Mouse (Mus musculus): ENCODE data around the gene Galk1. TPM values are rescaled to one million over a fixed set of nuclear protein-coding genes. Genes with fewer than 3 reads are reported as not detected.

Gene Galk1
- polyA plus RNA-seq (2014; fragmentation: Nextera tagmentation; extraction: Ambion mirVana), result 53.9 and 59.5 TPM in 2 replicates

DNA sequence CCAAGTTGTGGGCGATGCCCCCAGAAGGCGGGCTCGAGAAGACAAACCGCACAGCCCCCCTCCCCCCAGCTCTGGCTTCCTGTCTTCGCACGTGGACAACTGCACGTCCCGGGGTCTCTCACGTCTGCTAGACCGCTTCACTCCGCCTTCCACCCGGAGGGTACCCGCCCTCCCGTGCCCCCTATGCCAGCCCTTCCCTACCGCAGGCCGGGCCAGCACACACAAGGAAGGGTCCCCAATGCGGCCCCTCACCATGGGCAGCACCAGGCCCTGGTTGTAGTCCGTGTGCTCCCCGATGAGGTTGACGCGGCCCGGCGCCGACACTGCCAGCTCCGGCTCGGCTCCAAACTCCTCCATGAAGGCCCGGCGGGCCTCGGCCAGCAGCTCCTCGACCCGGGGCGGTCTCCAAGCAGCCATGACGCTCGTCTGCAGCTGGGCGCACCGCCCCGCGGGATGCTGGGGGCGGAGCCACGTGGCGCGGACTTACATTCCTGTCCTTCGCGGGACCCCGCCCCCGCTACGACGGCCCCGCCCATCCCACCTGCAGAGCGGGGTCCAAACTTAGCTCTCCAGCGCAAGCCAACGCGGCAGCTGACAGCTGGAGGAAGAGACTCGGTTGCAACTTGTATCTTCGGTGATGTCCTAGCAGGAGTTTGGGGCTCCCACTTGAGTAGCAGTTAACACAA, at the start of gene Galk1:
Galk1 (minus strand) TSS at position 458 of the 686 bp plus-strand sequence.
- Histone ChIP-seq H3K9me3 (replicated peaks; ENCODE audit: control insufficient read depth, low read length) (no peaks in the 10 kb centered on the region), H3K27me3 (replicated peaks; ENCODE audit: control insufficient read depth, insufficient read depth, low read length) (no peaks in the 10 kb centered on the region), H3K36me3 (ENCODE audit: control insufficient read depth, insufficient read depth, low read length) (peaks cover 12% of the 10 kb centered on the region), H3K9ac (ENCODE audit: low read length) (peak within 1 kb of the TSS; percentile 79), H3K27ac (ENCODE audit: low read depth, low read length) (peak within 1 kb of the TSS; percentile 78), H3K4me2 (ENCODE audit: low read length) (peak within 1 kb of the TSS; percentile 79), H3K4me3 (ENCODE audit: low read depth, low read length) (peak within 1 kb of the TSS; percentile 54), H3K4me1 (ENCODE audit: control insufficient read depth, insufficient read depth, low read length) (no peaks in the 10 kb centered on the region; the same call in 1 of the 2 replicates)
- peak; percentile 86 for DNase-seq (ENCODE audit: low spot score)
- WGBS, result under 1% methylated on average over 54 of the region's 55 CpGs
- ATAC-seq, result peak; percentile 87

DNA sequence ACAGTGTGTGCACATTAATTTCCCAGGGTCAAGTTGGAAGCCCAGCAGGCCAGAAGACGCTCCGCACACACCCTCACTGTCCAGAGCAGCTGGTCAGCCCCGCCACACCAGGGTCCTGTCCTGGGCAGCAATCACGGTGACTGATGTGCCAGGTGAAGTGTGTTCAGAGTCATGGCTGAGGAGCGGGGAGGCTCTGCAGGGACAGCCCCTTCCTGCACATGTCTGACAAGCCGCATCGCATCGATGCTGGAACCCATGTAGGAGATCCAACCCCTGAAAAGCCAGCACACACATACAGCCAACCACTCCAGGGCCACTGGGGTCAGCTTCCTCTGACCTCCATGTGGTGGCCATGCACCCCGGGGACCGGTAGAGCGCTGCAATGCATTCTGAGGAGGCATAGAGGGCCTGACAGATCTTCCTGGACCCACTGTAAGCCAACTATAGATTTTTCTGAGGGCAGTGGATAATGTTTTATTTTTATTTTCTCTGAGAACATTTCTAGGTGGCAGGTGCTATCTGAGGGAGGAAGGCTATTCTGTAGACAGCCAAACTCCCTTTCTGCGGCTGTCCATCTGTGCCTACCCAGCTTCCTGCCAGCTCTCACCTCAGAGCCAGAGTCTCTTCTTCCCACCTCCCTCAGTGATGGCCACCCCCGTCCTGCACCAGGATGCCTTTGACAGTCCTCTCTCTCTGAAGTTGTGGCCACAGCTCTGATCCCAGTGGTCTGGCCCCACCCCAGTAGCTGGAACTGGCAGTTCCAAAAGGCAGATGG, 49.3 kb upstream of the Galk1 start:
- H3K4me3 ChIP-seq (ENCODE audit: low read depth, low read length), result no peak overlapping the region
- ATAC-seq (no peak), DNase-seq (ENCODE audit: low spot score) (no peak)
- H3K27me3 ChIP-seq (replicated peaks; ENCODE audit: control insufficient read depth, insufficient read depth, low read length), result no peaks in the 10 kb centered on the region
- H3K9me3 ChIP-seq (replicated peaks; ENCODE audit: control insufficient read depth, low read length), result no peaks in the 10 kb centered on the region
- no peaks in the 10 kb centered on the region for H3K4me1 ChIP-seq (ENCODE audit: control insufficient read depth, insufficient read depth, low read length)
- peaks cover 54% of the 10 kb centered on the region for H3K36me3 ChIP-seq (ENCODE audit: control insufficient read depth, insufficient read depth, low read length)
- H3K27ac ChIP-seq (ENCODE audit: low read depth, low read length), result no peak overlapping the region
- H3K9ac ChIP-seq (ENCODE audit: low read length), result peak overlapping the region; percentile 29; the same call in 1 of the 2 replicates
- no peak overlapping the region for H3K4me2 ChIP-seq (ENCODE audit: low read length)
- 89% methylated on average over 13 of the region's 13 CpGs for WGBS

DNA sequence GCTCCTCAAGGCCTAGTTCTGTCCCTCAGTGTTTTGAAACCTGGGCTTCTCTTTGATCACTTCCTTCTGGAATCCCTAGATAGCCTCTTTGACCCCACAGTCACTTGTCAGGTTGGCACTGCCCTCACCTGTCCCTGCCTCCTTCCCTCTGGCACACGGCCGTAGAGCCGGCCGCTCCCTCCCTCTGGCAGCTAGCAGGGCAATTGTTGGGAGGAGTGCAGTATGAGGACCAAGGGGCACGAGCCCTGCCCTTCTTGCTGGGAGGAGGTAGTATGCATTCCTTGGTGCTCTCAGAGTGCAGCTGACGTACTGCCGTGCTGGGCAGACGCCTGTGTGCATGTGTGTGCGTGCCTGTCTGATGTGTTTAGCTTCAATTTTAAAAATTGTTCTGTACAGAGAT, 48.1 kb upstream of the Galk1 start:
- H3K36me3 ChIP-seq (ENCODE audit: control insufficient read depth, insufficient read depth, low read length), result peaks cover 66% of the 10 kb centered on the region
- H3K9ac ChIP-seq (ENCODE audit: low read length), result no peak overlapping the region
- DNase-seq (ENCODE audit: low spot score) (no peak), ATAC-seq (no peak)
- H3K4me1 ChIP-seq (ENCODE audit: control insufficient read depth, insufficient read depth, low read length), result no peaks in the 10 kb centered on the region
- H3K27ac ChIP-seq (ENCODE audit: low read depth, low read length), result no peak overlapping the region
- H3K9me3 ChIP-seq (replicated peaks; ENCODE audit: control insufficient read depth, low read length), result no peaks in the 10 kb centered on the region
- H3K4me3 ChIP-seq (ENCODE audit: low read depth, low read length), result no peak overlapping the region
- H3K4me2 ChIP-seq (ENCODE audit: low read length), result no peak overlapping the region
- 91% methylated on average over 9 of the region's 9 CpGs for WGBS
- no peaks in the 10 kb centered on the region for H3K27me3 ChIP-seq (replicated peaks; ENCODE audit: control insufficient read depth, insufficient read depth, low read length)

DNA sequence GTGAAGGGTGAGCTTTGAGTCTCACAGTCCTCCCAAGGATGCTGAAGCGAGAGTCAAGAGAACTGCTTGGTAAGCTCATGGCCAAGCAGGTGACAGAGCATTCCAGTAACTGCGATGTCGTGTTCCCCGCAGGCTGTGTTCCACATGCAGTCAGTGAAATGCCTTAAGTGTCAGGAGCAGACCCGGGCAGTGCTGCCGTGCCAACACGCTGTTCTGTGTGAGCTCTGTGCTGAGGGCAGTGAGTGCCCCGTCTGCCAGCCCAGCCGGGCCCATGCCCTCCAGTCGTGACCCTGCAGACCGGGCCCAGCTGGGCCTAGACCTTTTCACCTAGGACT, 47.1 kb upstream of the Galk1 start:
- no peak for ATAC-seq

DNA sequence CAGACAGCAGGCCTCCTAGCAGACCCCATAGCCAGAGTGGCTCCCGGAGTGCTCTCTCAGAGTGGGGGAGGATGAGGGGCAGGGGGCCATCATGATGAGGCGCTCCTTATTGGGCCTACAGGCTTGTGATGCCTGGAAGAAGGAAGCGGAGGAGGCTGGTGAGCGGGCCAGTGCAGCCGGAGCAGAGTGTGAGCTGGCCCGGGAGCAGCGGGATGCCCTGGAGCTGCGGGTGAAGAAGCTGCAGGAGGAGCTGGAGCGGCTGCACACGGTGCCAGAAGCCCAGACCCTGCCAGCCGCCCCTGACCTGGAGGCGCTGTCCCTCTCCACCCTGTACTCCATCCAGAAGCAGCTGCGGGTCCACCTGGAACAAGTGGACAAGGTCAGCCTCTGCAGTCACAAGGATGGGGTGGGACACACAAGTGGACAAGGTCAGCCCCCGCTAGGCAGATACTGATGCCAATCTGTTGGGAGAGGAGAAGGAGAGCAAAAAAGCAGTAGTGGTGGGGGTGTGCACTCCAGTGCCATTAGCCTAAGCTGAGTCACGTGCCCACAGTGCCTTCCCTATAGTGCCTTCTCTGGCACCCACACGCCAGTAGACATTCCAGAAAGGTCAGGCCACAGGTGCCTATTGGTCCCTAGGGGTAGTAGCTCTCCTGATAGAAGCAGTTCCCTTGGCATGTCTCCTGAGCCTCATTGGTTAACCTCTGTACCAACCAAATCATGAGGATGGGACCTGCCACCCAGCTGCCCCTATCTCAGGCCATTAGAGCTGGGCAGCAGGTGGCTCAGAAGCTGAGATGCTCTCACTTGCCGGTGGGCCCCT, 46.6 kb upstream of the Galk1 start:
- Histone ChIP-seq H3K27me3 (replicated peaks; ENCODE audit: control insufficient read depth, insufficient read depth, low read length) (no peaks in the 10 kb centered on the region), H3K4me3 (ENCODE audit: low read depth, low read length) (no peak overlapping the region), H3K9me3 (replicated peaks; ENCODE audit: control insufficient read depth, low read length) (no peaks in the 10 kb centered on the region), H3K36me3 (ENCODE audit: control insufficient read depth, insufficient read depth, low read length) (peaks cover 81% of the 10 kb centered on the region), H3K27ac (ENCODE audit: low read depth, low read length) (no peak overlapping the region), H3K9ac (ENCODE audit: low read length) (no peak overlapping the region), H3K4me2 (ENCODE audit: low read length) (no peak overlapping the region), H3K4me1 (ENCODE audit: control insufficient read depth, insufficient read depth, low read length) (no peaks in the 10 kb centered on the region)
- 90% methylated on average over 17 of the region's 17 CpGs for WGBS
- ATAC-seq (no peak), DNase-seq (ENCODE audit: low spot score) (no peak)

More for the DNA sequence above, 47.1 kb upstream of the Galk1 start:
- Histone ChIP-seq H3K27me3 (replicated peaks; ENCODE audit: control insufficient read depth, insufficient read depth, low read length) (no peaks in the 10 kb centered on the region), H3K27ac (ENCODE audit: low read depth, low read length) (no peak overlapping the region), H3K4me2 (ENCODE audit: low read length) (no peak overlapping the region), H3K4me3 (ENCODE audit: low read depth, low read length) (no peak overlapping the region), H3K4me1 (ENCODE audit: control insufficient read depth, insufficient read depth, low read length) (no peaks in the 10 kb centered on the region), H3K9ac (ENCODE audit: low read length) (no peak overlapping the region), H3K9me3 (replicated peaks; ENCODE audit: control insufficient read depth, low read length) (no peaks in the 10 kb centered on the region), H3K36me3 (ENCODE audit: control insufficient read depth, insufficient read depth, low read length) (peaks cover 76% of the 10 kb centered on the region)
- DNase-seq (ENCODE audit: low spot score), result no peak
- WGBS, result 96% methylated on average over 11 of the region's 11 CpGs

DNA sequence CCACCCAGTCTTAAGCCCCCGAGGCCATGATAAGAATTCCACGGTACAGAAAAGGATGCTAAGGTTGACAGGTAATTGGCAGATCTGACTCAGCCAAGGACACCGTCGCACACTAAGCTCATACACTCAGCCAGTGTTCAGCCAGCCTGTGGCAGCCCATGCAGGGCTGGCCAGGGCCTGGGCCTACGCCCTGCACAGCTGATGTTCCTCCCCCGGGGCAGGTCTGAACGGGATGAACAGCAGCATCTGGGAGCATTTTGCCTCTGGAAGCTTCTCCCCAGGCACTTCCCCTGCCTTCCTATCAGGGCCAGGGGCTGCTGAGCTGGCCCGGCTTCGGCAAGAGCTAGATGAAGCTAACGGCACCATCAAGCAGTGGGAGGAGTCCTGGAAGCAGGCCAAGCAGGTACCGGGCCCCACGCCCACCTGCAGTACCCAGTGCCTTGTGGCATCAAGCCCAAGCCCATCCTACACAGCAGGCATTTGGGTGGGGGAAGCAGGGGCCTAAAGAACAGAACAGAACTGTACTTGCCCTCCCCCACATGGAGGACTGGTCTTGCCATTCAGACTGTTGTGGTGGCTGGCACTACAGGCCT, 45.6 kb upstream of the Galk1 start:
- Histone ChIP-seq H3K4me1 (ENCODE audit: control insufficient read depth, insufficient read depth, low read length) (no peaks in the 10 kb centered on the region), H3K9me3 (replicated peaks; ENCODE audit: control insufficient read depth, low read length) (no peaks in the 10 kb centered on the region), H3K36me3 (ENCODE audit: control insufficient read depth, insufficient read depth, low read length) (peaks cover 91% of the 10 kb centered on the region), H3K27ac (ENCODE audit: low read depth, low read length) (no peak overlapping the region), H3K4me3 (ENCODE audit: low read depth, low read length) (no peak overlapping the region), H3K9ac (ENCODE audit: low read length) (no peak overlapping the region), H3K4me2 (ENCODE audit: low read length) (no peak overlapping the region), H3K27me3 (replicated peaks; ENCODE audit: control insufficient read depth, insufficient read depth, low read length) (no peaks in the 10 kb centered on the region)
- 68% methylated on average over 12 of the region's 12 CpGs for WGBS
- ATAC-seq, result no peak
- DNase-seq (ENCODE audit: low spot score), result no peak

DNA sequence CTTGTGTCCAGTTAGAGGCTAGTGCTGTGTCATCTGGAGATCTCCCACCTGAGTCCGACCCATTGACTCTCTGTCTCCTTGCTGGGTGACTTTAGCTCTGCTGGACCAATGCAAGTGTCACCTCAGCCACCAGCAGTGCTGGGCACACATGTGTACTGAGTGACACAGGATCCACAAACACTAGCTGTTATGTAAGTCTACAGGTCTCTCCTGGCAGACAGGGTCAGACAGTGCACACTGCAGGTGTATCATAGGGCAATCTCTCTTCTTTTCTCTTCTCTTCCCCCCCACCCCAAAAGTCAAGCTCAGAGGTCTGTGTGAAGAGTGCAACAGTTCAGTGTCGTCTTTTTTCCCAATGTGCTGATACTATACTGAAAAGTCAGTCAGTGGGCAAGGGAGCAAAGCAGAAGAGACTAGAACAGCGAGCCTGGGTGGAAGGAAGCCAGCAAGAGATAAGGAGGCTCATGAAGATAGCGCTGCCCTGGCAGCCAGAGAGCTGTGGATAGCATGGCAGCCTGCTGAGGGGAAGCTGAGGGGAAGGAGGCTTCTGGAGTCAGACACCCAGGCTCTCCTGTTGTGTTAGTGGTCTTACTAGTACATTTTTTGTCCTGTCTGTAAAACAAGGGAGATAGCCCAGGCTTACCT, 44.8 kb upstream of the Galk1 start:
- 93% methylated on average over 4 of the region's 4 CpGs for WGBS
- Histone ChIP-seq H3K27ac (ENCODE audit: low read depth, low read length) (no peak overlapping the region), H3K36me3 (ENCODE audit: control insufficient read depth, insufficient read depth, low read length) (peaks cover 99% of the 10 kb centered on the region), H3K4me1 (ENCODE audit: control insufficient read depth, insufficient read depth, low read length) (no peaks in the 10 kb centered on the region), H3K9ac (ENCODE audit: low read length) (no peak overlapping the region), H3K9me3 (replicated peaks; ENCODE audit: control insufficient read depth, low read length) (no peaks in the 10 kb centered on the region), H3K4me3 (ENCODE audit: low read depth, low read length) (no peak overlapping the region), H3K4me2 (ENCODE audit: low read length) (no peak overlapping the region), H3K27me3 (replicated peaks; ENCODE audit: control insufficient read depth, insufficient read depth, low read length) (no peaks in the 10 kb centered on the region)
- DNase-seq (ENCODE audit: low spot score) (no peak), ATAC-seq (no peak)

DNA sequence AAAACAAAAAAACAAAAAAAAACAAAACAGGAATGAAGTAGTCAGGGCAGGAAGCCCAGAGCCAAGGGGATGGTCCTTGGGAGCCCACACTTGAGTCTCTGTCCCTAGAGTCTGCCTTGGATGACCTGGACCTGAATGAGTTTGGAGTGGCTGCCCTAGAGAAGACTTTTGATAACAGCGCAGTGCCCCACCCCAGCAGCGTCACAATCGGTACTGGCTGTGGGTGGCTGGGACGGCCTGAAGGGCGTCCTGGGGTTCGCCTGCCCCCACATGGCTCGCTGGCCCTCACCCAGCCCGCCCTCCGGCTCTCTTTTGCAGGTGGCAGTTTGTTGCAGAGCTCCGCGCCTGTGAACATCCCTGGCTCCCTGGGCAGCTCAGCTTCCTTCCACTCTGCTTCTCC, 43.4 kb upstream of the Galk1 start:
- DNase-seq (ENCODE audit: low spot score) (no peak), ATAC-seq (no peak)
- Histone ChIP-seq H3K4me2 (ENCODE audit: low read length) (no peak overlapping the region), H3K9ac (ENCODE audit: low read length) (no peak overlapping the region), H3K27ac (ENCODE audit: low read depth, low read length) (no peak overlapping the region), H3K27me3 (replicated peaks; ENCODE audit: control insufficient read depth, insufficient read depth, low read length) (no peaks in the 10 kb centered on the region), H3K36me3 (ENCODE audit: control insufficient read depth, insufficient read depth, low read length) (peaks cover 99% of the 10 kb centered on the region), H3K4me1 (ENCODE audit: control insufficient read depth, insufficient read depth, low read length) (no peaks in the 10 kb centered on the region), H3K4me3 (ENCODE audit: low read depth, low read length) (no peak overlapping the region), H3K9me3 (replicated peaks; ENCODE audit: control insufficient read depth, low read length) (no peaks in the 10 kb centered on the region)
- WGBS, result 92% methylated on average over 11 of the region's 11 CpGs
